Mouse (Mus musculus): Measurements from ENCODE around the gene Bglap2. TPM values are rescaled to one million over a fixed set of nuclear protein-coding genes. Genes with fewer than 3 reads are reported as not detected.
"Not testable (repeated sequence)": the region's sequence is repeated elsewhere in the genome, so short reads cannot be mapped to it uniquely, and the experiment has no call there.

Gene Bglap2
- total RNA-seq, 2 experiments from 2014 or later: not detected

GRCm38 (mm10) chr3:88395288-88395687, 16.8 kb upstream of the Bglap2 start:
- intact Hi-C loops (cut with DNase I): no loop called here
- no peak for DNase-seq

GRCm38 (mm10) chr3:88393776-88394375, 15.4 kb upstream of the Bglap2 start:
- no peak for DNase-seq
- intact Hi-C loops (cut with DNase I): no loop called here

GRCm38 (mm10) chr3:88384364-88384763, 5.9 kb upstream of the Bglap2 start, which contains the start of gene Bglap:
Gene Bglap (minus strand): TSS chr3:88384464.
- intact Hi-C loops (cut with DNase I): no loop called here
- no peak for DNase-seq

- DNase-seq; intact Hi-C loops (cut with DNase I): not testable (repeated sequence)
These were observed 3.9 kb upstream of the Bglap2 start for GRCm38 (mm10) chr3:88382383-88382782.

- intact Hi-C loops (cut with DNase I); DNase-seq: not testable (repeated sequence)
These were observed 3.2 kb upstream of the Bglap2 start for GRCm38 (mm10) chr3:88381389-88382315.

- intact Hi-C loops (cut with DNase I); DNase-seq: not testable (repeated sequence)
These were observed 1.9 kb downstream of the Bglap2 start for GRCm38 (mm10) chr3:88376644-88377043.

GRCm38 (mm10) chr3:88375750-88376626, 2.5 kb downstream of the Bglap2 start:
- intact Hi-C loops (cut with DNase I); DNase-seq: not testable (repeated sequence)

- intact Hi-C loops (cut with DNase I); DNase-seq: not testable (repeated sequence)
These were observed 5.9 kb downstream of the Bglap2 start, which contains the start of gene Bglap3 for GRCm38 (mm10) chr3:88372643-88373042. Gene Bglap3 (minus strand): TSS chr3:88372743.

GRCm38 (mm10) chr3:88368511-88368910, 10.0 kb downstream of the Bglap2 start:
- intact Hi-C loops (cut with DNase I); DNase-seq: not testable (repeated sequence)

- DNase-seq; intact Hi-C loops (cut with DNase I): not testable (repeated sequence)
These were observed 11.0 kb downstream of the Bglap2 start for GRCm38 (mm10) chr3:88367517-88367916.

GRCm38 (mm10) chr3:88366830-88367428, 11.6 kb downstream of the Bglap2 start:
- not testable (repeated sequence) for DNase-seq

GRCm38 (mm10) chr3:88365705-88366361, 12.7 kb downstream of the Bglap2 start:
- DNase-seq: no peak
- intact Hi-C loops (cut with DNase I): no loop called here

More at GRCm38 (mm10) chr3:88366830-88367428, 11.6 kb downstream of the Bglap2 start:
- intact Hi-C loops (cut with DNase I): not testable (repeated sequence)

GRCm38 (mm10) chr3:88364337-88364736, 14.2 kb downstream of the Bglap2 start, which contains the start of gene Paqr6:
Gene Paqr6 (plus strand): TSS chr3:88364584.
- DNase-seq: peak; percentile 68

GRCm38 (mm10) chr3:88363700-88364099, 14.8 kb downstream of the Bglap2 start:
- intact Hi-C loops (cut with DNase I): no loop called here
- peak; percentile 39 for DNase-seq

More at GRCm38 (mm10) chr3:88364337-88364736, 14.2 kb downstream of the Bglap2 start, which contains the start of gene Paqr6:
- intact Hi-C loops (cut with DNase I): no loop called here

GRCm38 (mm10) chr3:88361612-88362313, 16.7 kb downstream of the Bglap2 start:
- DNase-seq: no peak

GRCm38 (mm10) chr3:88361096-88361495, 17.4 kb downstream of the Bglap2 start:
- intact Hi-C loops (cut with DNase I): no loop called here
- DNase-seq: no peak

More at GRCm38 (mm10) chr3:88361612-88362313, 16.7 kb downstream of the Bglap2 start:
- intact Hi-C loops (cut with DNase I): no loop called here

GRCm38 (mm10) chr3:88359989-88360388, 18.5 kb downstream of the Bglap2 start:
- DNase-seq: no peak
- intact Hi-C loops (cut with DNase I): no loop called here

- DNase-seq: no peak
- intact Hi-C loops (cut with DNase I): no loop called here
These were observed 18.9 kb downstream of the Bglap2 start for GRCm38 (mm10) chr3:88359584-88359983.
